Mouse (Mus musculus) ovary, postnatal 14 days (tissue): ENCODE results near the gene Ncoa5.

Source experiments
- DNase-seq: peaks from one replicate; pipeline ENCODE4 v3.0.0; 2022; ENCODE audit warnings: low spot score

Gene Ncoa5

GRCm38 (mm10) chr2:165049044-165049443 lies 14.4 kb upstream of the Ncoa5 start:
- no peak for DNase-seq

GRCm38 (mm10) chr2:165043729-165044128 lies 9.1 kb upstream of the Ncoa5 start:
- DNase-seq: no peak

- no peak for DNase-seq
These were observed 8.5 kb upstream of the Ncoa5 start for GRCm38 (mm10) chr2:165043090-165043636.

GRCm38 (mm10) chr2:165042126-165042525 lies 7.5 kb upstream of the Ncoa5 start:
- DNase-seq: no peak

GRCm38 (mm10) chr2:165037415-165037814 lies 2.7 kb upstream of the Ncoa5 start:
- no peak for DNase-seq

GRCm38 (mm10) chr2:165035058-165035431 lies 378 bp upstream of the Ncoa5 start:
- DNase-seq: no peak

- DNase-seq: no peak
These were observed 1.4 kb downstream of the Ncoa5 start for GRCm38 (mm10) chr2:165033306-165033705.

GRCm38 (mm10) chr2:165032533-165032932 lies 2.1 kb downstream of the Ncoa5 start:
- no peak for DNase-seq

- no peak for DNase-seq
These were observed 7.5 kb downstream of the Ncoa5 start for GRCm38 (mm10) chr2:165027163-165027562.

- no peak for DNase-seq
These were observed 14.2 kb downstream of the Ncoa5 start for GRCm38 (mm10) chr2:165020490-165020889.

GRCm38 (mm10) chr2:165014935-165015334 lies 19.7 kb downstream of the Ncoa5 start:
- no peak for DNase-seq

GRCm38 (mm10) chr2:165010351-165010750 lies 24.3 kb downstream of the Ncoa5 start:
- DNase-seq: no peak

- no peak for DNase-seq
These were observed 25.1 kb downstream of the Ncoa5 start for GRCm38 (mm10) chr2:165009581-165009980.

- no peak for DNase-seq
These were observed 25.5 kb downstream of the Ncoa5 start for GRCm38 (mm10) chr2:165009161-165009560.

GRCm38 (mm10) chr2:165007986-165008385 lies 26.7 kb downstream of the Ncoa5 start:
- DNase-seq: no peak

- DNase-seq: no peak
These were observed 27.9 kb downstream of the Ncoa5 start for GRCm38 (mm10) chr2:165006813-165007212.

- DNase-seq: no peak
These were observed 30.4 kb downstream of the Ncoa5 start for GRCm38 (mm10) chr2:165004237-165004636.

- no peak for DNase-seq
These were observed 31.6 kb downstream of the Ncoa5 start for GRCm38 (mm10) chr2:165003108-165003507.

- DNase-seq: no peak
These were observed 32.7 kb downstream of the Ncoa5 start for GRCm38 (mm10) chr2:165001958-165002357.

- DNase-seq: peak; percentile 15
These were observed 36.8 kb downstream of the Ncoa5 start for GRCm38 (mm10) chr2:164997721-164998428.

GRCm38 (mm10) chr2:164996848-164997720 lies 37.6 kb downstream of the Ncoa5 start:
- DNase-seq: no peak

GRCm38 (mm10) chr2:164995976-164996375 lies 38.7 kb downstream of the Ncoa5 start:
- no peak for DNase-seq
